Mouse (Mus musculus) testis, adult 2 months (tissue): Measurements from ENCODE around the gene Cpa4.

Experiments
- CTCF ChIP-seq: fragments of 200-500 bp; IDR thresholded peaks from 2 replicates; pipeline ENCODE4 v1.5.1; 2012; ENCODE audit warnings: low read depth, mild to moderate bottlenecking, inconsistent platforms, low read length, moderate library complexity; ENCODE audit not compliant: control insufficient read depth, insufficient read depth, insufficient replicate concordance
- POLR2A ChIP-seq: fragments of 200-500 bp; IDR thresholded peaks from 2 replicates; pipeline ENCODE4 v1.6.1; 2012; ENCODE audit warnings: low read depth, mild to moderate bottlenecking, inconsistent platforms, low read length, moderate library complexity; ENCODE audit not compliant: control insufficient read depth

- no peak for TF ChIP-seq CTCF
- no peak for TF ChIP-seq POLR2A
Observed at GRCm38 (mm10) chr6:30569331-30569730, 1.2 kb downstream of the Cpa4 start.
